ENCODE assay signal across 18 mouse cellular contexts in the genomic region with DNA sequence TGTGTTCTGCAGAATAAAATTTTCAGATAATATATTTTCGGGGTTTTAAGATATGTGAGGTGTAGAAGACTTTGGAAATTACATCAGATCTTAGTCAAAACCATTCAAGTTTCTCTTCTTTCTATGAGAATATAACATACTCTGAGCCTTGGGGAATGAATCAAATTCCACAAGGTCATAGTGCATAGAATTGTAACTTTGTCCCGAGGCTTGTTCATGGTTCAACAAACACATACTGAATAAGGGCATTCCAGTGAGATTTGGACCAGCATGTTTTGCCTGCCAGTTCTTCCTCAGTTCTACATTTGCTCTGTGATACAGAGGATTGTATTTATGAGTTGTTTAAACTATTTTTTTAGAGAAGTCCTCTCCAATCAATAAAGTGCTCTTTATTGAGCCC.
DNase-seq lines count a peak whose midpoint lies in the region.
"Had no signal": no experiment of that assay in that cellular context is flagged by ENCODE, and none has a peak within 500 bp of the region (broad histone marks: within the 10 kb centered on the region; RNA-seq: fewer than 3 reads in every experiment).

No protein-coding gene starts in this region.

- peak; percentile 3 for DNase-seq in kidney, adult 11 months
- DNase-seq in kidney, postnatal 25 days = no peak
- peak; percentile 50 for DNase-seq in kidney, adult 9 months
- DNase-seq in kidney, postnatal 4 days = no peak
- peak; percentile 8 for DNase-seq in retina, postnatal 1 day
- DNase-seq in retina, embryonic 14.5 days (ENCODE audit: low spot score) = no peak
- DNase-seq in right cerebral cortex, postnatal 14 days = no peak
- DNase-seq: adrenal gland, adult 8-10 months; adrenal gland, postnatal 25 days; cerebellum, adult 11-12 months; cerebellum, adult 8-10 months; cerebellum, postnatal 10 days; cerebellum, postnatal 36 days; gastrocnemius, postnatal 10 days; gastrocnemius, postnatal 36 days; heart, adult 2 months; heart, postnatal 14 days; heart, postnatal 4 days had no signal

Comparison
In these comparisons a context has a peak if more than half of its experiments do, and no peak if none do; other contexts are left out.
1. DNase-seq: peak in kidney, adult 11 months (single experiment), kidney, adult 9 months (single experiment) and retina, postnatal 1 day (single experiment); none in kidney, postnatal 25 days (0 of 2), kidney, postnatal 4 days (0 of 2), retina, embryonic 14.5 days (single experiment) and right cerebral cortex, postnatal 14 days (single experiment).